Mouse (Mus musculus) hindbrain, embryonic 16.5 days (tissue): ENCODE data around the gene Gm43064. TPM values are rescaled to one million over a fixed set of nuclear protein-coding genes. Genes with fewer than 3 reads are reported as not detected.

Source experiments
- ATAC-seq: fragments of 200-750 bp; cut with Nextera tagmentation; 2 replicates; pipeline ENCODE4 v1.8.0; 2017; ENCODE audit warnings: moderate TSS enrichment, moderate library complexity
- H3K27ac ChIP-seq: fragments of 300-500 bp; sonication (generic); 2 replicates; pipeline ENCODE4 v1.5.1; 2014; ENCODE audit warnings: low read depth, mild to moderate bottlenecking, control low read depth, low read length, moderate library complexity
- H3K27me3 ChIP-seq: fragments of 300-500 bp; sonication (generic); replicated peaks from 2 replicates; pipeline ENCODE4 v1.6.1; 2014; ENCODE audit warnings: low read length; ENCODE audit not compliant: control insufficient read depth, insufficient read depth
- H3K36me3 ChIP-seq: fragments of 300-500 bp; sonication (generic); 2 replicates; pipeline ENCODE4 v1.6.1; 2014; ENCODE audit warnings: mild to moderate bottlenecking, low read length, moderate library complexity, mixed read lengths; ENCODE audit not compliant: control insufficient read depth, insufficient read depth
- H3K4me1 ChIP-seq: fragments of 300-500 bp; sonication (generic); 2 replicates; pipeline ENCODE4 v1.6.1; 2014; ENCODE audit warnings: low read depth, low read length; ENCODE audit not compliant: control insufficient read depth, insufficient read depth
- H3K4me2 ChIP-seq: fragments of 300-500 bp; sonication (generic); 2 replicates; pipeline ENCODE4 v1.6.1; 2014; ENCODE audit warnings: mild to moderate bottlenecking, low read length, control low read depth, moderate library complexity
- H3K4me3 ChIP-seq: fragments of 300-500 bp; sonication (generic); 2 replicates; pipeline ENCODE4 v1.5.1; 2014; ENCODE audit warnings: mild to moderate bottlenecking, low read length, control low read depth, moderate library complexity
- H3K9ac ChIP-seq: fragments of 300-500 bp; sonication (generic); 2 replicates; pipeline ENCODE4 v1.6.1; 2014; ENCODE audit warnings: low read depth, mild to moderate bottlenecking, control low read depth, low read length, moderate library complexity
- H3K9me3 ChIP-seq: fragments of 300-500 bp; sonication (generic); 2 replicates; pipeline ENCODE4 v1.6.1; 2014; ENCODE audit warnings: mild to moderate bottlenecking, low read length, moderate library complexity; ENCODE audit not compliant: control insufficient read depth
- WGBS: fragments of 180-500 bp; shearing (Covaris S2); extraction: QIAGEN DNeasy Blood & Tissue Kit; methylation state at CpG from one replicate; pipeline ENCODE4 v1.1.7; 2014; 5-methylcytosine and 5-hydroxymethylcytosine counted together
- polyA plus RNA-seq: library from polyadenylated mRNA; unstranded; fragments of >200 nt; fragmentation: Nextera tagmentation; extraction: Ambion mirVana; gene quantifications from 2 replicates; pipeline ENCODE4 v1.2.1, GENCODE M21; 2015

Gene Gm43064
- polyA plus RNA-seq: 0.24 TPM in 1 of 2 replicates, not detected in the other

DNA sequence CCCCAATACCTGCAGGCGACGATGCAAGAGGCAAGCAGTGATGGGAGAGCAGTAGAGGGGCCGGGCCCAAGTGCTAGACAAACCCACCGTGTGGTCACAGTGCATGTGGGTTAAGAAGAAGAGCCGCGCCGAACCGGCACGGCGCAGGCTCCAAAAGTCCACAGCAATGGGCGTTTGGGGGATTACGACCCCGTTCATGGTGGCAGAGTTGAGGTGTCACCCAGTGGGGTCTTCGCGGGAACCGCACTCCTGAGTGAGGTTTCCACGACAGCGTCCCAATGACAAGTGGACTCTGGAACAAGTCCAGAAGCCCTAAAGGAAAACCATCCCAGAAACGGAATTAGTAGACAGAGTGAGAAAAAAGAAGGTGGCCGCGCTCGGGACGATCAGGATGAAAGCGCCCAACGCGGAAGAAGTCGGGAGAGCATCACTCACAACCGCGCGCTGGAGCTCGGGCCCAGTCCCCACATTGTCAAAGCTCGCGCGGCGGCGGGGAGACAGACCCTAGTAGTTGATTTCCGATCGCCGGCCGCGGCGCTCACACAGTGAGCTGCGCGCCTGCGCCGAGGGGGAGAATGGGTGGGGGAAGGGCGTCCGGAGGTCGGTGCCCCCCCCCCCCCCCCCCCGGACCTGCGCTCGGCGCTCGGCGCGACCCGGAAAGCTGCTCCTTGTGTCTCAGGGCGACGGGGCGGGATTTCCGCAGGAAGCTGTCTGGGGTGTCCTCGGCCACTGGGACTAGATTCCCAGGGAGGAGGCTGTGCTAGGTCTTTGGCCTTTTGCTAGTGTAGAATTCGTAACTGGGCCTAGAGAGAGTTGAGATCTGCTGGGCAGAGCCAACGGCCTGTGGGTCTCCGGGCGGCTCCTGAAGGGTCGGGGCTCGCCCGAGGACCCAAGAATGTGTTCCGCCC, at the start of gene Gm43064, which contains the start of the genes Dclre1b and Ap4b1:
Gene Gm43064 (plus strand): TSS at position 683 of the 908 bp plus-strand sequence.
Gene Dclre1b (minus strand): TSS at position 554 of the 908 bp plus-strand sequence.
Gene Ap4b1 (plus strand): TSS at position 630 of the 908 bp plus-strand sequence.
- H3K9ac ChIP-seq: peak within 1 kb of the TSS; percentile 81
- H3K4me1 ChIP-seq: peaks cover 13% of the 10 kb centered on the region
- ATAC-seq: peak; percentile 99
- H3K4me2 ChIP-seq: peak within 1 kb of the TSS; percentile 73
- peak within 1 kb of the TSS; percentile 75 for H3K4me3 ChIP-seq
- no peaks in the 10 kb centered on the region for H3K9me3 ChIP-seq
- WGBS: under 1% methylated on average over 59 of the region's 70 CpGs
- no peaks in the 10 kb centered on the region for H3K27me3 ChIP-seq
- H3K36me3 ChIP-seq: 0 out of 2 replicates have a peak, but pooled peaks cover 5% of the 10 kb centered on the region
- H3K27ac ChIP-seq: peak within 1 kb of the TSS; percentile 93

DNA sequence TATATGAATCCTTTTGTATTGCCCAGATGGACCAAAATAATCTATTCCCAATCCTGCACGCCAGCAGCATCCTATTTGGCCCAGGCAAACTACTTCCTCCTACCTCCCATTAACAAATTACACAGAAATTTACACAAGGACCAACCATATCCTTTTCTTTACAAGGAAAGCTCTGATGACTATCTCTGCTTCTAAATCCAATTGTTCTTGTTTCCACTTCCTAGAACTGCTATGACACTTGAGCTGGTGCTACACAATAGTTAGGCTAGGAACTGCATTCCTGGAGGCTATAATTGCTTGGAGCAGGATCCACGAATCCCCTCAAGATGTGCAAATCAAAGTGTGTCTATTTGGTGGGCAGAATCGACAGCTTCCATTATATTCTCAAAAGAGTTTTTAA, 42.6 kb upstream of the Gm43064 start:
- ATAC-seq: no peak
- no peak overlapping the region for H3K27ac ChIP-seq
- no peak overlapping the region for H3K9ac ChIP-seq
- peaks cover 9% of the 10 kb centered on the region for H3K36me3 ChIP-seq
- H3K4me2 ChIP-seq: no peak overlapping the region
- no peak overlapping the region for H3K4me3 ChIP-seq
- 65% methylated on average over 3 of the region's 3 CpGs for WGBS
- H3K27me3 ChIP-seq: no peaks in the 10 kb centered on the region
- H3K9me3 ChIP-seq: no peaks in the 10 kb centered on the region
- H3K4me1 ChIP-seq: no peaks in the 10 kb centered on the region; the same call in 1 of the 2 replicates

DNA sequence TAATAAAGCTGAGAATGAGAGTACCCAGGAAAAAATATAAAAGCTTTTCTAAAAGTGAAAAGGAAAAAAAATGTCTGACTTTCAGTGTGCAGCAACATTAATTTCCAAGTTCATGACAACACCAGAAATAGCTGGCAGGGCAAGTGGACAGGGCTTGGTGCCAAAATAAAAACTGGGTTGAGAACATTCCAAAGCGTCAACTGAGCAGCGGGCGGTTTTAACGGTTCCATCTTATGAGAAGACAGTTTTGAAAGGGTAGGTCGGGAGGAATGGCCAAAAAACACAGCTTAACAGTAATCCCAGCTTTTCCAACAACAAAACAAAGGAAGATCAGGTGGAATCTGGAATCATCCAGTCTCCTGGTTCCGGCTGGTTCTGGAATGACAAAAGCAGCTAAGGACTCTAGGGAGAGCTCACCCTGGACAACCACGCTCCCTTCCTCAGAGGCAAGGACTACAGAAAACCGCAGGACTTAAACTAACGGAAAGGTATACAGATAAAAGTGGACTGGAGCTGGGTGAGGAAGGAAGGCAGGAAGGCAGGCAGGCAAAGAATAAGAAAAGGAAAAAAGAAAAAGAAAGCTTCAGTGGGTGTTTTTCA, 37.7 kb upstream of the Gm43064 start:
- Histone ChIP-seq H3K4me3 (no peak overlapping the region), H3K27ac (no peak overlapping the region; the same call in none of the 2 replicates), H3K4me1 (peaks cover 5% of the 10 kb centered on the region; the same call in 1 of the 2 replicates), H3K9ac (no peak overlapping the region; the same call in 1 of the 2 replicates), H3K27me3 (no peaks in the 10 kb centered on the region), H3K36me3 (peaks cover 5% of the 10 kb centered on the region), H3K4me2 (no peak overlapping the region), H3K9me3 (no peaks in the 10 kb centered on the region)
- 72% methylated on average over 9 of the region's 9 CpGs for WGBS
- no peak for ATAC-seq

DNA sequence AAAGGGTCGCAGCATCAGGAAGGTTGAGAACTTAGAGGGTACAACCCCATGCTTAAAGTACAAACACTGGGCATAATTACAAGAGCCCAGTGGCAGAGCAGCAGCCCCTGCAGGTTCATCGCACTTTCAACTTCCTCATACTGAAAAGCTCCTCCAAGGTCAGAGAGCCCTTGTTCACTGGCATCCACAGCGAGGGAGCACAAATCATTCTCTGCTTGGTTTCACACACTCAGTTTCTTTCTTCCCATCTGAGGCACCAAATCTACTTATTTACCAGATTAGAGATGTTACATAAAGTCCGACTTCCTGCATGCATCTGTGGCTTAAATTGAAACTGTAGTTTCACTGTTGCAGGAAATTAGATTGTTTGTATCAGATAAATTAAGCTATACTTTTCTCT, 36.5 kb upstream of the Gm43064 start:
- Histone ChIP-seq H3K27ac (no peak overlapping the region), H3K36me3 (peaks cover 13% of the 10 kb centered on the region), H3K4me3 (no peak overlapping the region), H3K4me2 (no peak overlapping the region), H3K4me1 (peaks cover 5% of the 10 kb centered on the region), H3K9me3 (no peaks in the 10 kb centered on the region), H3K9ac (no peak overlapping the region), H3K27me3 (no peaks in the 10 kb centered on the region)
- ATAC-seq: no peak
- WGBS: 73% methylated on average over 4 of the region's 4 CpGs

DNA sequence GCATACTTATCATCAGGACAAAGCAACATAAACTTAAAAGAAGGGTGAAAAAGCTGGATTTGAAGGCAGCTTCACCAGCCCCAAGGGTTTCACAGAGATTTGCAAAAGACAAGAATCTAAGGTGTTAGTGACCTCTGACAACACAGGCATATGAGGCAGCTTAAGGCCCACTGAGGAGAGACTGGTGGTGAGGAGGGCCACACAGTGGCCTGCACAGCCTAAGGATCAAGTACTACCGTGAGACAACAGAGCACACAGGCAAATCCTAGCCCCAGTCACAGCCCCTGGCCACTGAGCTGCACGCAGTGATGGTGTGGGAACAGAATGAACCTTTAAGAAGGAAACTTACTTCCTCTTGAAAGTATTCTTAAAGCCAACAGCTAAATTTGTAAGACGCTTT, 35.9 kb upstream of the Gm43064 start:
- H3K36me3 ChIP-seq: peaks cover 12% of the 10 kb centered on the region
- no peaks in the 10 kb centered on the region for H3K9me3 ChIP-seq
- WGBS: 81% methylated on average over 3 of the region's 3 CpGs
- H3K27me3 ChIP-seq: no peaks in the 10 kb centered on the region
- no peak overlapping the region for H3K27ac ChIP-seq
- H3K9ac ChIP-seq: no peak overlapping the region
- peaks cover 5% of the 10 kb centered on the region for H3K4me1 ChIP-seq
- H3K4me3 ChIP-seq: no peak overlapping the region
- ATAC-seq: no peak
- no peak overlapping the region for H3K4me2 ChIP-seq

DNA sequence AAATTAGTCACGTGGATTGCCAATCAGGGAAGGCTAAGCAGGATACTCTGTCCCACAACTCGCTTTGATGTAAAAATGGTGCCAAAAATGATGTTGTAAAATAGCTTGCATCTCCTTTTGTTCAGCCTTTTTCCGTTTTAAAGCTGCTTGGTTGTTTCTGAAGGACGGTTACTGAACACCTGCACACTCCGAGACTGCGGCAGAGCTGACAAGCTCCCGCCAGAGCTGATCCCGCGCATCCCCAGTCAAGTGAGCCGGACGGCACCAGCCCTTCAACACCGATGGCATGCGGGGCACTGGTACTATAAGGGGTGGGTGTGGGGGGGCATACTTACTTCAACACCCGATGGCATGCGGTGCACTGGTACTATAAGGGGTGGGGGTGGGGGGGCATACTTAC, 35.4 kb upstream of the Gm43064 start:
- 0 out of 2 replicates have a peak, but pooled peaks have one; percentile 30 for ATAC-seq
- no peak overlapping the region for H3K4me2 ChIP-seq

DNA sequence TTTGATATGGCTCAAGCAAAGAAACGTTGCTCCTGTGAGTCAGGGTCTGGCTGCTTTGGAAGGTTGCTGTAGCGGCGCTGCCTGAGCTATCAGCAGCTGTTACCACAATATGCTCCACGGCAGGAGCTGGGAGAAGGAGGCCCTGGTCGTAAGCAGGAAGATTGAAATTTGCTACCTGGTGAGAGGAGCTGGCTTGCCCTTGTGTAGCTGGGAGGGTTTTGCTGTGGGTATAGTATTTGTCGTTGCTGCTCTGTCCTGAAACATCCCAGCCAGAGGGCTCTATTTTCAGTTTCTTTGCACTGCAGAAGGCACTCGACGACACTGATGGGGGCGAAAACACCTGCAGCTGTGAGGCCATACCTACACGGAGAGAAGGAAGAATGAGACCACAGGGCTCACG, 31.4 kb upstream of the Gm43064 start:
- no peak overlapping the region for H3K4me3 ChIP-seq
- no peak overlapping the region for H3K9ac ChIP-seq
- H3K4me1 ChIP-seq: no peaks in the 10 kb centered on the region; the same call in none of the 2 replicates
- no peaks in the 10 kb centered on the region for H3K9me3 ChIP-seq
- H3K27ac ChIP-seq: no peak overlapping the region
- no peak overlapping the region for H3K4me2 ChIP-seq
- 82% methylated on average over 11 of the region's 11 CpGs for WGBS
- ATAC-seq: no peak
- peaks cover 8% of the 10 kb centered on the region; the same call in 1 of the 2 replicates for H3K36me3 ChIP-seq
- H3K27me3 ChIP-seq: no peaks in the 10 kb centered on the region

More for the DNA sequence above, 35.4 kb upstream of the Gm43064 start:
- H3K9ac ChIP-seq: no peak overlapping the region
- no peaks in the 10 kb centered on the region for H3K27me3 ChIP-seq
- peaks cover 5% of the 10 kb centered on the region for H3K4me1 ChIP-seq
- no peak overlapping the region for H3K27ac ChIP-seq
- peaks cover 8% of the 10 kb centered on the region; the same call in 1 of the 2 replicates for H3K36me3 ChIP-seq
- no peaks in the 10 kb centered on the region for H3K9me3 ChIP-seq
- WGBS: 87% methylated on average over 15 of the region's 15 CpGs
- no peak overlapping the region for H3K4me3 ChIP-seq

DNA sequence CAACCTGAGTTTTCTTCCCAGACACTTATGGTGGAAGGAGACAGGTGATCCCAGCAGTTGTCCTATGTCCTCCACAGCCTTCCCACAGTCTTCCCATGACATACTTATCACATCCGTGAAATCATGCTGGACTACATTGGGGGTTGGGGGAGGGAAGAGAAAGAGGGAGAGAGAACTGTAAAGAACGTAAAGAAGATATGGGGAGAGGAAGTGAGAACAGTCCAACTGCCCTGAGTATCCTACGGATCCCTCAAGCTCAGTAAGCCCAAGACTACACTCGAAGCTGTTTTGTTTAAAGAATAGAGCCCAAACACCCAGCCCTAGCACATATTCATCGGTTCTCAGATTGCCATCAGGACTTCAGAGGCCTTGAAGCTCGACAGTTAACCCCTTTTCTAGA, 30.7 kb upstream of the Gm43064 start:
- Histone ChIP-seq H3K4me2 (no peak overlapping the region), H3K36me3 (peaks cover 8% of the 10 kb centered on the region; the same call in 1 of the 2 replicates)
- 90% methylated on average over 6 of the region's 6 CpGs for WGBS

DNA sequence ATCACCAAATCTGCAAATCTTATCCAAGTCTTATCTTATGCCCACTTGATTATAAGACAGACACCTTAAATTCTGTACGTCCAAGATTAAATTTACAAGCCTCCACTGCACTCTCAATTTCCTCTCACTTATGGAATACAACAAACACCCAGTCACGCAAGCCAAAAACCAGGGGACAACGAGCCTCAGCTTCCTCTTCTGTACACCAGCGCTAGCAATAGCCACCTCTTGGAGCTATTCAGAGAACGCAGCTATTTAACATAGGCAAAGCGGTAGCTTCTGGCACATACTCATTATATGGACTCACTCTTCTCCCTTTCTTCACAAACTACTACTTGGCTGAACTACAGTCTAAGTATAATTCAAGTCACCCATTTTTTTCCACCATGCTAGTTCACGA, 30.2 kb upstream of the Gm43064 start:
- Histone ChIP-seq H3K4me1 (no peaks in the 10 kb centered on the region; the same call in 1 of the 2 replicates), H3K27me3 (no peaks in the 10 kb centered on the region), H3K4me3 (no peak overlapping the region), H3K4me2 (no peak overlapping the region), H3K36me3 (peaks cover 8% of the 10 kb centered on the region; the same call in 1 of the 2 replicates), H3K9me3 (no peaks in the 10 kb centered on the region), H3K9ac (no peak overlapping the region), H3K27ac (no peak overlapping the region)
- no peak for ATAC-seq
- WGBS: 77% methylated on average over 7 of the region's 7 CpGs

More for the DNA sequence above, 30.7 kb upstream of the Gm43064 start:
- H3K9ac ChIP-seq: no peak overlapping the region
- no peaks in the 10 kb centered on the region for H3K9me3 ChIP-seq
- no peak for ATAC-seq
- no peak overlapping the region for H3K4me3 ChIP-seq
- no peak overlapping the region for H3K27ac ChIP-seq
- H3K27me3 ChIP-seq: no peaks in the 10 kb centered on the region
- H3K4me1 ChIP-seq: no peaks in the 10 kb centered on the region; the same call in 1 of the 2 replicates
